Mouse (Mus musculus): ENCODE measurements at regions not wholly inside any gene's neighbourhood (a gene's known extent, or its start where the extent isn't known, plus 50 kb on each side); places are given as distances from the start of the nearest gene placed in this dataset.

DNA sequence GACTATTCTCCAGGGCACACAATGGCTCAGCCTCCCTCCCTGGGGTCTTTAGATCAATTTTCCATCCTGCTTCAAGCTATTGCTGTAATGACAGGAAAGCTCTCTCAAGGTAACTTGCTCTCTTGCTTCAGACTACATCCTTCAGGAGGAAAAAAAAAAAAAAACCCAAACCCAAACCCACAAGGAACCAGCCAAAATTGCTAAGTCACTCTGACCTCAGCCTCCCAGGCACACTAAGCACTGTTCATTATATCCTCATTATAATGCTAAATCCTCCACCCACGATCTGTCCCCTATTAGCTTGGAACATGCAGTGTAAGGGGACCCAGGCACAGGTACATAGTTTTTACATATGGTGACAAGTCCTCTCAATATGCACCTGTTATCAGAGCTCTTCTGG is 175.9 kb upstream of the Ubl3 start:
- TF ChIP-seq GATA4 (IDR thresholded peaks at IDR 0.05; ENCODE audit: insufficient replicate concordance, low read length): no peak

DNA sequence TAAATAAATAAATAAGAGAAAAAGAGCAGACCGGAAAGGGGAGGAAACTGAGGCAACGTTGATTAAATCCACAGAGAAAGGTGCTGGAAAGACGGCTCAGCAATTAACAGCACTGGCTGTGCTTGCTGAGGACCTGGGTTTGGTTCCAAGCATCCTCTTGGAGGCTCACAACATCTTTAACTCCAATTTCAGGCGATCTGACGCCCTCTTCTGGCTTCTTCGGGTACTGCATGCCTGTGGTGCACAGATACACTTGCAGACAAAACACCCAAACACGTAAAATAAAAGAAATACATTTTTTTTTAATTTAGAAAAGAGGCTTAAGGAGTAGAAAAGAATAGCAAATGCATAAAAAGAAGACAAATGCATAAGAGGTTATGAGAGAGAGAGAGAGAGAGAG is 173.9 kb upstream of the Ubl3 start:
- TF ChIP-seq GATA4 (IDR thresholded peaks at IDR 0.05; ENCODE audit: insufficient replicate concordance, low read length): no peak

DNA sequence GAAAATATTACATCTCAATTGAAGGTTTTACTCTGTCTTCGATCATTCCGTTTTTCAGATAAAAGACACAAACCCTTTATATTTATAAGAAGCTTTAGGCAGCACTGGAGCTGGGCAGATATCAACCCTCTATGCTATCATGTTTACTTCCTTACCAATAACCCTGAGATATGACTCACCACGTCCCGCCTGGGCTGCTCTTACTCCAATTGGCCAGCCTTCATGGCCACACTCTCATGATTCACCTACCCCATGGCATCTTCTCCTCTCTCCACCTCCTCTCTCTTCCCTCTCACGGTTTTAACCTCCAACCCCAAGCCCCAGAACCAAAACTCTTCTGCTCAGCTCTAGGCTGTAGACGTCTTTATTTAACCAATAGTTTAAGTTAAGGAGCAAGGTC is 171.9 kb upstream of the Ubl3 start:
- no peak for TF ChIP-seq GATA4 (IDR thresholded peaks at IDR 0.05; ENCODE audit: insufficient replicate concordance, low read length)

DNA sequence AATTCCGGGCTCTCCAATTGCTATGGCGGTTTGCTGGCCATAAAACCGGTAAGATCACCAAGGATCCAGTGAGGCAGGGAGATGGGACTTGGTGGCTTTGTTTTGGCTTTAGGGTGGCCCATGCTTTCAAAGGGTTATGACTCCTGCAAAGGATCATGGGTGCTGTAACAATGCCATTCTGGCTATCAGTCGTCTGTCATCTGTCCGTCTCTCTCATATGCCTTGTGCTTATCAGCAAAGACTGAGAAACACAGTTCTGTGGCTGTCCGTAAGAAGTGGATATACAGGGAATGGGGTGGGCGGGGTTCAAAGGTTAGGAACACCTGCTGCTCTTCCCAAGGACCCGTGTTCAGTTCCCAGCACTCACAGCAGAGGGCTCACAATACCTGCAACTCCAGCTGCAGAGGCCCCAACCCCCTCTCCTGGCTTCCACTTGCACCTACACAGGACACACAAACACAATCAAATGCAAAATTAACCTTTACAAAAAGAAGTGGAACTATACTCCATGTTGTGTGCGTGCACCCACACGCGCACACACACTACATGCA is 171.2 kb upstream of the Ubl3 start:
- no peak for TF ChIP-seq GATA4 (IDR thresholded peaks at IDR 0.05; ENCODE audit: insufficient replicate concordance, low read length)

DNA sequence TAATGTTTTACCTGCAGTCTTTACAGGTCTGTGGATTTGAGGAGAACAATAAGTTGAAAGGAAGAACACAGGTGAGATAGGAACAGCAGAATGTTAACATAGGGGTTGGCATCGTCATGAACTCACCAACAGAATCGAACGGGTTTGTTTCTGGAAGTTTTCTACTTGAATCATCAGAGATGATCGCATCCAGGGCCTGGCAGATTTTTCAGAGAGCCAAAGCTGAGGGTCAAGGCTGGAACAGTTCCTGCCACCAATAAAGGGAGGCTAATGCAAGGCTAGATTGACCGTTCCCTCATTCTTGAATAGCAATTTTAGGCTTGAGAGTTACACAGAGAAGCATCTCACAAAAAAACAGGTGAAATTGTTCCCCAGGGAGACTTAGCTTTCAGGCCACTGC is 168.0 kb upstream of the Ubl3 start:
- TF ChIP-seq GATA4 (IDR thresholded peaks at IDR 0.05; ENCODE audit: insufficient replicate concordance, low read length): no peak

DNA sequence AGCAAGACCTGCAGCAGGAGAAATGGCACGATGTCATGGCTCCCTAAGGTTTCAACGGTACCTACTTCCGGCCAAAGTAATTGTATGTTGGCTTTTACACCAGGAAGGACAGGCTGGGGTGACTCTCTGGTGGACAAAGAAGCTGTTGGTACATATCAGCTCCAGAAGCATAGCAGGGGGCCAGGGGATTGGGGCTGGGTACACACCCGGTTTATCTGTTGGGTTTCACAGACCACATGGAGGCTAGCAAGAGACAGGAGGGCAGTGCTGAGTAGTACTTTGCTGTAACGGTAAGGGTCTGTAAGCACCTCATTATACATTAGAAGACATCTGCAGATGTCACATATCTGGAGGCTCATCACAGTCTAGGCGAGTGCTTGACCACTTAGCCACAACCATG is 164.0 kb upstream of the Ubl3 start:
- no peak for TF ChIP-seq GATA4 (IDR thresholded peaks at IDR 0.05; ENCODE audit: insufficient replicate concordance, low read length)

DNA sequence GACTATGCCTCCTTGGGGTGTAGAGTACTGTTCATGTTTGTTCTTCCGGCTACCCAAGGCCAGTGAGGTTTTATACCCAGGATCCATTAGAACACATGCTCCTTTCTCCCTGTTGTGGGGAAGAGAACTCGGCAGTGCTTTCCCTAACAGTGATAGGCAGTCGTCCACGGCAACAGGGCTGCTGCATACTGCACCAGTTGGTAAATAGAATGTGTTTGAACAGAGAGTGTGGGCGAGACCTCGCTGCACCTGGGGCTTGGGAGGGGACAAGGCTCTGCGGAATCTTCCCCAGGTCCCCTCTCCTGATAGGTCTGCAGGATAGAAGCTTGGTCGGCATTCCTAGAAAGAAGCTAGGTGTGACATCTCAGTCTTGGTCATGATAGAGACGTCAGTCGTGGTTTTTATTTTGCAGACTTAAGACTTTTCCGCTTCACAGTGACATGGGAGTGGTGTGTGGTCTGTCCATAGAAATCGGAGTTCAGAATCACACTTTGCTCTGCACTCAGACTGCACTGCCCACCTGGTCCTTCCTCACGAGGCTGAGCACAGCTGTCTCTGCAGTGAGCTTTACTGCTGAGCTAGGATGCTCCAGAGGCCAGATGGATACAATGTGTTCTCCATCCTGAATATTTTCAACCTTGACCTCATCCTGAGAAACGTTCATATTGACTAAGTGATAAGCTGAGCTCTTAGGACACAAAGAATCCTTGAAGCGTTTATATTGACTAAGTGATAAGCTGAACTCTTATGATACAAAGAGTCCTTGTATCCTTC is 162.8 kb upstream of the Ubl3 start:
- no peak for TF ChIP-seq GATA4 (IDR thresholded peaks at IDR 0.05; ENCODE audit: insufficient replicate concordance, low read length)

DNA sequence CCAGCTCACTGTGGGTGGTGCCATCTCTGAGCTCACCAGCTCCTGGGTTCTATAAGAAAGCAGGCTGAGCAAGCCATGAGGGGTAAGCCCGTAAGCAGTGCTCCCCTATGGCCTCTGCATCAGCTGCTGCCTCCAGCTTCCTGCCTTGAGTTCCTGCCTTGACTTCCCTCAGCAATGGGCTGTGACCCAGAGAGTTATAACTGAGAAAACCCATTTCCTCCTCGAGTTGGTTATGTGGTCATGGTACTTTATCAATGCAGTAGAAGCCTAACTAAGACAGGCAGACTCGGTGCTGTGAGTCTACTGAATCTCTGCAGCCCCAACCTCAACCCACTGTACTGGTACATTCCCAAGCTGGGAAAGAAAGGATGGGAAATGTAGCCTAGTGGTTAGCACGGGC is 162.2 kb upstream of the Ubl3 start:
- TF ChIP-seq GATA4 (IDR thresholded peaks at IDR 0.05; ENCODE audit: insufficient replicate concordance, low read length): no peak

DNA sequence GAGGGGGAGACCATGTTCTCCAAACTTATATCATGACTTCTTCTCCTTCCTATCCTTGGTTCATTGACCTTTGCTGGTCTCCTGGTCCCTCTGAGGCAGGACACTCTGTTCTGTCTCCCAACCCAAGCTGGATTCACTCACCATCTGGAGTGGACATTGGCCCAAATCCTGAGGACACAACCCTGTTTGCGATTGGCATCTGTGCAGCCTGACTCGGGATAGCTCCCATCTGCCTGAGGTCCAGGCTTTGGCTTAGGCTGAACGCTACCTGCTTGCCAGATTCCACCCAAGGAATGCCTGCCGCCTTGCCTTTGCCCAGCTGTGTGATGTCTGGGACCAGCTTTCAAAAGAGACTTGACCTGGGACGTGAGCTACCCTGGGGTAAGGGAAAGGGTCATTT is 161.2 kb upstream of the Ubl3 start:
- TF ChIP-seq GATA4 (IDR thresholded peaks at IDR 0.05; ENCODE audit: insufficient replicate concordance, low read length): no peak

DNA sequence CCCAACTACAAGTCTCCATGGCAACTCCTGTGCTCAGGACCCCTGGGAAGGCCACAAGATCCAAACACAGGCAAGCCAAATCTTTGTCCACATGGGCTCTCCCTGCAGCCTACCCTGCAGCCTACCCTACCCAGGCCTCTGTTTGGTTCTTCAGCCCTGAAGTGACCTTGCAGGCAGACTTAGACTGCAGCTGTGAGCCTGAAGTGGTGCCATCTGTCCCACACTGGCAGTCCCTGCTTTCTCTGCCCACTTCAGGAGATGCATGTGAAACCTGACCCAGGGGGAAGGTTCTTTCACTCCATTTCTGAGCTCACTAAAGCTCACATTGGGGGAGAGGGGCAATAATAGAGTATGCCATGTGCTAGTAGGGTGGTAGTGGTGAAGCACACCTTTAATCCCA is 160.4 kb upstream of the Ubl3 start:
- TF ChIP-seq GATA4 (IDR thresholded peaks at IDR 0.05; ENCODE audit: insufficient replicate concordance, low read length): no peak

DNA sequence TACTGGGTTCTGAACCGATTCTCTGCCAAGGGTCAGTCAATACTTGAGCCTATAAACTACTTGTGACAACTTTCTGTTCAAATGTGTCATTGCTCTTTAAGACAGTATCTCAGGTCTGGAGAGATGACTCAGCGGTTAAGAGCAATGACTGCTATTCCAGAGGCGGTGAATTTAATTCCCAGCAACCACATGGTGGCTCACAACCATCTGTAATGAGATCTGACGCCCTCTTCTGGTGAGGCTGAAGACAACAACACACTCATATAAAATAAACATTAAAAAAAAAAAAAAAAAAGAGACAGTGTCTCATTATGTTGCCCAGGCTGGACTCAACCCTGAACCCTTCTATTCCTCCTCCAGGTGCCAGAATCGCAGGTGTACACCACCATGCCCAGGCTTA is 159.0 kb upstream of the Ubl3 start:
- no peak for TF ChIP-seq GATA4 (IDR thresholded peaks at IDR 0.05; ENCODE audit: insufficient replicate concordance, low read length)

DNA sequence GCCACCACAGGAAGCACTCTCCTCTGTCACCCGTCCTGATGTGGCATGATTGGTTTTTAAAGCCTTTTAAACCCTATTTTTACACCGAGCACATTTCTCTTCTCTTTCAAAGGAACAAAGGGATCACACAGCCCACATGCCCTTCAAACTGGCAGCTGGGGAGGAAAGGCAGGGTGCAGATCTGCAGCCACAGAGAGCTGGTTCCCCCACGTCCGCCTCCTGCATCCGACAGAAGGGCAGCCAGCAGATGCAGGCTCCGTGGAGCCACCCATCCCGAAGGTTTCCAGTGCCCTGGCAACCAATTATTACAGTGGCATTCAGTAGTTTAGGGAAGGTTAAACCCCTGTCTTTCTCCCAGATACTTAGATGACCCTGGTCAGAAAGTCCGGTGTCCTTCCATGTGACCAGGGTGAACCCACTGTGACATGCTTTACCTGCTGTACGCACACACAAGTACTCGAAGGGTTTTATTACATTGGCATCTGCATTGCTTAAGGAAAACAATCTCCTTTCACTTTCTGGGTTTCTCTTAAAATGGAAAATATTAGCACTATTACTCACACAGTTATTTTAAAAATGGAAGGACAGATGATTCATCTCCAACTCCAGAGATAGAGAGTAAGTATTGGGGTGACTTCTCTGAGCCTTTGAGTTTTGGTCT is 156.7 kb upstream of the Ubl3 start:
- TF ChIP-seq GATA4 (IDR thresholded peaks at IDR 0.05; ENCODE audit: insufficient replicate concordance, low read length): no peak

DNA sequence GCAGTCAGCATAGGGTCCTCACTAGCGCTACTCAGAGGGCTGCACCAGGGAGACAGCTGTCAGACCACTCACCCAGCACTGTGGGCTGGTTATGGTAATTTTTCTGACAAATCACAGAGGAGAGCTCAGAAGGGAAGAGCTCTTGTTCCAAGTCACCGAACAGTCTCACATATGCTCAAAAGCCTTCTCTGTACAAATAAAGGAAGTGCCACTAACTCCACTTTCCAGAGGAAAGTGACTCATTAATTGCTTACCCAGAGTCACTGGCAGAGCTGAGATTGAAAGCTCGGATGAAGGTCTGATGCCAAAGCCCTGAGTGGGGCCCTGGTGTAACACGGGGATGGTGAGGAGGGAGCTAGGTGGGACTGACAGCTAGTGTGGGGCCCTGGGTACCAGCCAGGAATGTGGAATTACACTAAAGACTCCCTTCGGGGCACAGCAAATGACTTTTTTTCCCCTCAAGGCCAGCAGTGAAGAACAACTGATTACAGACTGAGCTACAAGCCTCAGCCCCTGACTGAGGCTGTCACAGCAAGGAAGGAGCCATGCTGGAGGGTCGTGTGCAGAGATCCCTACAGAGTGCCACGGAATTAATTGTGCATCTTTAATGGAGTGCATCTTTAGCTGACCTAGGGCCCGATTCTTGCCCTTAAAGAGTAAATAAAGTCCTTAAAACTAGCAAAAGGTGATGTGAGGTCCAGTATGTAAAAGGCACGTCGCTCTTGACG is 155.6 kb upstream of the Ubl3 start:
- no peak for TF ChIP-seq GATA4 (IDR thresholded peaks at IDR 0.05; ENCODE audit: insufficient replicate concordance, low read length)

DNA sequence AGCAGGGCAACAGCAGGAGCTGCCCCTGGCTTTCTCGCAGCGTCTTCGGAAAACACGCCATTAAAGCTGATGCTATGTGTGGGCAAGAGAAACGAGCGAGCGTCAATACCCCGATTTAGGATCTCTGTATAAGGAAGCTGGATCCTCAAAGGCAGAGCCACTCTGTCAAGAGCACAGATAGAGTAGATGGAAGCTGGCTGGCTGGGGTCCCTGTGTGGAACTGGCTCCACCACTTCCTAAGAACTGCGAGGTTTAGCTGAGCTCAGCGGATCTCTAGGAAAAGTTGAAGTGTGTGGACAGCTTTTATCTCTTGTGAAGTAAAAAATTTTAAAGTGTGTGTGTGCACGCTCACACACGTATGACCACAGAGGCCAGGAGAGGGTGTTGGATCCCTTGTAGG is 154.7 kb upstream of the Ubl3 start:
- no peak for TF ChIP-seq GATA4 (IDR thresholded peaks at IDR 0.05; ENCODE audit: insufficient replicate concordance, low read length)

DNA sequence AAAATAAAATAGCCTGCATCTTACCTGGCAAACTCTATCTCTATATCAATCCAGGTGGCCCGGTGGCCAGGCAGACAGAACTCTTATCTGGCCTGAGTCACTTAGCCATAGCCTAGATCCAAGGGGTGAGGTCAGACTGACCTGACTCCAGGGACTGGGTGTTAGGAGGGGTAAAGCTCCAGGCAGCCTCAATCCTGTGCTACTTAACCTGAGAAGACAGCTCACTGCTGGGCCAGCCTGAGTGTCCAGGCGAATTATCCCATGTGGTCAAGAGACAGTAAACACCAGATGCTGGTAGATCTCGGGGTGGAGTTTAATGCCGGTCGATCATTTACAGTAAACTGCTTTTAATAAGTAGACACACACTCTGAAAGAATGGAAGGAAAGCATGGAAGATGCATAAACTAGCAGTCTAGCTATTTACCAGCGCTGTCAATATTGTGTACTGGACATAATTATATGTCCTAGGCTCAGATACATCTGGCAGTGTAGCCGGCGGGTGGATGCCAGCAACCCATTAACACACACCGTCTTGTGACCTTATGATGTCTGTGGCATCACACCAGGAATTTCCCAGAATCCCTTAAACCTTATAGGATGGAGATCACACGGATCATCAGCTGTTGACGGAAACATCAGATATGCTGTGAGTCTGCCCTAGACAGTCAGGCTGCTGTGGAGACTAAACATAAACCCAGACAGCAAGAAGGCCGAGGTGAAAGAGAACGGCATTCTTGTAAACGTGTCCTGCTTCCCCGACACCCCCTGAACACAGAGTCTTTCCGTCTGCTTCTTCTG is 153.9 kb upstream of the Ubl3 start:
- no peak for TF ChIP-seq GATA4 (IDR thresholded peaks at IDR 0.05; ENCODE audit: insufficient replicate concordance, low read length)
